8 mouse cellular contexts compared by ENCODE assay signal in the genomic region with DNA sequence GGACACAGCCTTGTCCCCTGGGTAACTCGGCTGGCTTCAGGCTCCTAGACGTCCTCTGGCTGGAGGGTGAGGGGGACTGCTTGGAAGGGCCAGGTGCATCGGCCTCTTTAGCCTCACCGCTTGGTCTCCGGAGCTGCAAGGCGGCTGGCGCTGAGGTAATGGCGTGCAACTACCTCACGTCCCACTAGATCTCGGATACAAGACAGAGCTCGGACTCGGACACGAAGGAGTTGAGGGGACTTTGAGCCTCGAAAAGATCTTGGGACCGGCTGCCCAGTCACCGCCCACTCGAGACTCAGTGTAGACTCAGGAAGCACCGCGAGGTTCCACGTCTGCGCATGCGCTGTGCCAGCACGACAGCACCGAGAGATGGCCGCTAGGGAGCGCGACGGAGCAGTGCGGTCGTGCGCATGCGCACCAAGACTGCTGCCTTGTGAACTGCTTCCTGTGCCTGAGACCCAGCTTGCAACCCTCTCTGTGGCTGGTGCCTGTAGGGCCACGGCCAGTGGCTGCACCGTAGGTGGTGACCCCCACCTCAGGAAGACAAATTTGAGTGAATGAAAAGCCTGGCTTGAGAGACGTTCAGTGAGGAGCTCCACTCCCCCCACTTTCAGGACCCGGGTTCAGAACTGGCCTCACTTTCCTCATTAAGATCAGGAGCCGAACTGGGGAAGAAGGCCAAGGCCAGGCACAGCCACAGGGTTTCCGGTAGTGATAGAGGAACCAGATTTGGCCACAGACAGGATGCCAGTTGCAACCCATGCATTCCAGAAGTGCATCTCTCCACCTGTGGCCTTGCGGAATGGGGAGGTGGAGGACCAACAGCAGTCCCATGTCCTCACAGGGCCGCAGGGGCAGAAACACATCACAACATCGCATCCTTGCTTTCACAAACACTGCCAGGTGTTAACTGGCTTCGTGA. TPM values are rescaled to one million over a fixed set of nuclear protein-coding genes. Genes with fewer than 3 reads are reported as not detected.
A peak's percentile ranks its signal among the peaks of the same experiment; 100 is the strongest.
DNase-seq lines count a peak whose midpoint lies in the region; ATAC-seq lines count a peak whose summit lies in the region.

No protein-coding gene starts in this region.

- intact Hi-C loops in gastrocnemius, postnatal 14 days (cut with DNase I; ENCODE audit: low total_unique reads): no loop called here

- DNase-seq in adrenal gland, adult 2 months: peak; percentile 95
- peak; percentile 92 for DNase-seq in embryo, embryonic 11 days
- DNase-seq in gastrocnemius, postnatal 14 days: peak; percentile 96
- peak; percentile 98 for DNase-seq in induced T-regulatory cell, adult 2 months (ENCODE audit: low read depth)
- peak; percentile 91 to 97 for DNase-seq in left cerebral cortex, adult 8-10 months (ENCODE audit: low spot score in 2 of 2)
- DNase-seq in right cerebral cortex, adult 18-20 months: peak; percentile 94
- DNase-seq in urinary bladder, adult 2 months (ENCODE audit: low spot score): peak; percentile 97

- ATAC-seq in megakaryocyte, adult 5-6 weeks (ENCODE audit: poor library complexity, severe bottlenecking): peak; percentile 89

RNA-seq across cellular contexts. Expression of a gene that starts 54.8 kb away (rescaled TPM):
- 10 to 100 TPM; 43.2 to 50.9 TPM for total RNA-seq in adrenal gland, adult 2 months (2021)
- 38.2 and 56.7 TPM in 2 replicates for polyA plus RNA-seq in adrenal gland, adult 2 months (2012; rRNA removed)
- 10 to 100 TPM; 22.3 to 22.7 TPM for total RNA-seq in gastrocnemius, postnatal 14 days (2021)
- total RNA-seq in left cerebral cortex, adult 8-10 months (2022): 10 to 100 TPM; 65.7 to 71.7 (median 69.8) TPM
- 2.1 and 3.0 TPM in 2 replicates for total RNA-seq in megakaryocyte, adult 5-6 weeks (2015)
- total RNA-seq in megakaryocyte, adult 5-6 weeks (2017): 2.3 and 3.8 TPM in 2 replicates
- polyA plus RNA-seq in urinary bladder, adult 2 months (2012; rRNA removed): 10.1 and 12.1 TPM in 2 replicates

Comparison
In these comparisons a context has a peak if more than half of its experiments do, and no peak if none do; other contexts are left out.
1. Peak in every context shown above with its lines: DNase-seq and ATAC-seq.
2. RNA of a gene that starts 54.8 kb away (total RNA-seq): 65.7 to 71.7 TPM in left cerebral cortex, adult 8-10 months, 43.2 to 50.9 TPM in adrenal gland, adult 2 months and 22.3 to 22.7 TPM in gastrocnemius, postnatal 14 days; 2.1 to 3.8 TPM in megakaryocyte, adult 5-6 weeks; every median in the first group is over 4 times any median in the second.